Mouse (Mus musculus): Measurements from ENCODE around the gene Rsph3a. TPM values are rescaled to one million over a fixed set of nuclear protein-coding genes. Genes with fewer than 3 reads are reported as not detected.
"Not testable (repeated sequence)": the region's sequence is repeated elsewhere in the genome, so short reads cannot be mapped to it uniquely, and the experiment has no call there.

Gene Rsph3a
- total RNA-seq, 2 experiments from 2014 or later, result 31.7 to 39.7 TPM

DNA sequence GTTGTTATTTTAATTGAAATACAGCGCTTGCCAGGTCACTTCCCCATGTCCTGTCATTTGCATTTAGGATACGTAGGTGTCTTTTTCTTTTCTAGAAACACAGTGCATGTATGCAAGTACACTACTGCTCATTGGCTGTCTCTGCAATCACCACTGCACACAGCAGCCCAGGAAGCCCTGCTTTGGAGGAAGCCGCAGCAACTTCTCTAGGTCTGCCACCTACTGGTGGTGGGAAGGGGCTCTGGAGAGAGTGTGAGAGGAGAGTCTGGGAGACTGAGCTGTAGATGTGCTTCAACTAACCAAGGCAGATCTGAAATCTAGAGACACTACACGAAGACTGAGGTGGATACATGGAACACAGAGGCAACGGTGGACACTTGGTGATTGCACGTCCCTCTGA, 77.3 kb downstream of the Rsph3a start:
- H3K4me3 ChIP-seq; DNase-seq (ENCODE audit: extremely low spot score in 1 of 2, low spot score in 2 of 2); intact Hi-C loops (cut with DNase I): not testable (repeated sequence)

DNA sequence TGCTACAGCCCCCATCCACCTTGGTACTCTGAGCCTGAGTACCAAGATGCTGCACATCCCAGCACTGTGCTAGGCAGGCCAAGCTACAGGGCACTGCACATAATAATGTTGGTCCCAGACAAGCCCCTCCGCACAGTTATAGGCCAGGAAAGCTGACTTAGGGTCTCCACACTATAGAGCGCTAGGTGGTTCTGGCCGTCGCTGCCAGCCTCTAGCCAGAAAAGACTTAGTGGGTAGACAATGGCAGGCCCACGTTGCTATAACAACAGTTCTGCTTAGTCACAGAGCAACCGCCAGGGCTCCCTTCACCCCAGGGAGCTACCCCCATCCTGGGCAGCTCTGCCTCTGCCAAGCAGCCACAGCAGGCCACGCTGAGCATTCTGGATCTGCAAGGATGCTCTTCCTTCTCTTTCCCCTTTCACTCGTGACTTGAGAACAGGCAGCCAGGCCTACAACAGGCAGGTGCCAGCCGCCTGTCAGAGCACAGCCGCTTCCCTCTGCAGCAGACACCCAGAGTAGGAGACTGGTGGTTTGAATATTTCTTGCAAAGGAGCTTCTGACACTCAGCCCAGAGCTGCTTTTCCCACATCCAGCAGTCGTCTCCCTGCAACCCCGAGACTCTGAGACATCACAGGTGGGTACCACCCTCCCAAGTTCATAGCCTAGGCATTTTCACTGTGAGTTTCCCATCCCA, 82.2 kb downstream of the Rsph3a start:
- intact Hi-C loops (cut with DNase I), result not testable (repeated sequence)

More for the DNA sequence above, 77.3 kb downstream of the Rsph3a start:
- not testable (repeated sequence) for H3K27ac ChIP-seq

More for the DNA sequence above, 82.2 kb downstream of the Rsph3a start:
- not testable (repeated sequence) for DNase-seq (ENCODE audit: extremely low spot score in 1 of 2, low spot score in 2 of 2); H3K4me3 ChIP-seq; H3K27ac ChIP-seq

Other genes starting within 250 kb of the Rsph3a start
- 1 to 10 TPM; 5.6 to 6.6 TPM for gene Fndc1, start 118.3 kb upstream of the Rsph3a start, total RNA-seq (2021)
- 1 to 10 TPM; 4.6 to 6.0 TPM for gene Tagap, start 19.6 kb upstream of the Rsph3a start, total RNA-seq (2021)
- under 1 TPM; 0.18 to 0.61 TPM for gene Gm49673, start 202.2 kb downstream of the Rsph3a start, total RNA-seq (2021)
- gene Rnaset2a, start 202.5 kb downstream of the Rsph3a start, total RNA-seq (2021), result 1 to 10 TPM; 3.7 to 4.7 TPM
- gene Fgfr1op, start 219.9 kb downstream of the Rsph3a start, total RNA-seq (2021), result 10 to 100 TPM; 21.4 to 21.7 TPM